Mouse (Mus musculus) left cerebral cortex, adult 18-20 months (tissue): ENCODE measurements around the gene Cd274. TPM values are rescaled to one million over a fixed set of nuclear protein-coding genes. Genes with fewer than 3 reads are reported as not detected.

Source experiments
- DNase-seq, 2 experiments: peaks; one replicate each; pipeline ENCODE4 v3.0.0; 2021 to 2022; ENCODE audit warnings: low spot score in 2 of 2, mixed read lengths in 1 of 2
- total RNA-seq, 2 experiments: library from RNA; stranded (reverse); gene quantifications; 2 replicates each; pipeline ENCODE4 v1.2.3; 2021

The Cd274 gene
- total RNA-seq, 2 experiments from 2014 or later: 1.3 to 1.8 TPM

DNA sequence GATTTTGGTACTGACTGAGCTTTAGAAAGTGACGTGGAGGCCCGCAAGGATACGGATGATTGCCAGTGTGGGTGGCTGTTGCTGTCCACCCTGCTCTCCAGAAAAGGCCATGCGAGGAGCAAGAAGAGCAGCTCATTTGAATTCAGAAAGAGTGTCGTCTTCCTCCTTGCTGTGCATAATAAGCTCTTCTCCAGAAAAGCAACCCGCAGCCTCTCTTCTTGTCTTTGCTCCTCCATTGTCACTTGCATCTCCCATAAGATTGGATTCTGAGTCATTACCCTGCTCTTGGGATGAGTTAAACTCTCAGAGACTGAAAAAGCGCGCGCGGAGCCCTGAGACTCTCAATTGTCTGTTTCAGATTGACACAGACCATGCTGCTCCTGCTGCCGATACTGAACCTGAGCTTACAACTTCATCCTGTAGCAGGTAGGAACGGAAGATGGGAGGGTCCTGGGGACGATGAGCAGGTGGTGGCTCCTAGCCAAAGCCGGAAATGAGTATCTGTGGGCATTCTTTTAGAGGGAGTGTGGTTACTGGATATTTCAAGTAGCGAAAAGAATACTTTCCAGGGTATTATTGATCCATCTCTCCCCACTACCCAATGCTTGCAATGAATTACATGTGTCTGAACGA is 54.9 kb downstream of the Cd274 start:
- DNase-seq: no peak

DNA sequence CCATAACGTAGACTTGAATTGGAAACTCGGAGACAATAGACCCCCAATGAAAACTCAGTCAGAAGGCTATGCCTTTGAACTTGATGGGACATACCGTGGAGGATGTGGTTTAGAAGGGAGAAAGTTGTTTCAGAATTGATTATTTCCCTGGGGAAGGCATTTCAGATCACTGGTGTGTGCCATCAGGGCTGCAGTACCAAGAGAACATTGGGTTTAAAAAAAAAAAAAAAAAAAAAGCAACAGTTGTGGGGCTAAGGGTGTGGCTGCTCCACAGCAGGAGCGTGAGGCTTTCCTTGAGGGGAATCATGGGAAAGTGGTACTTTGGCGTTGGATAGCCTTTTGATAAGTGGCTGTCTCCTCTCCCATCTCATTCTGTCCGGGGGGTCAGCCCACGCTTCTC is 55.5 kb downstream of the Cd274 start:
- no peak for DNase-seq

DNA sequence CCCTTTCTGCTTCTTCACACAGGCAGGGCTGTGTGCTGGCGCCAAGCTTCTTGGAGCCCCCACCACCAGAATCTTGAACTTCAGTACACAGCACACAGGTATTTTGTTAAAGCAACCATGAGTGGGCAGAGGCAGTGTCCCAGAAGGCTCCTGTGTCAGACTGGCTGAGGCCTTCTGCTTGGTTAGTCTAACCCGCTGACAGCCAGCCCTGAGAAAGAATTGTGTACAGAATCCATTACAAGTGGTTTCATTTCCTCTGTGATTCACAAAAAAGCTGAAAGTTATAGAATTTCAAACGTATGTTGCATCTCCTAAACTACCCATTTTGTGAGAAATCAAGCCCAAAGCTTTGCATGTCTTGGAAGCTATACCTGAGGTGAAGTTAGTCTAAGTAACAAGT is 63.3 kb downstream of the Cd274 start:
- DNase-seq: no peak

DNA sequence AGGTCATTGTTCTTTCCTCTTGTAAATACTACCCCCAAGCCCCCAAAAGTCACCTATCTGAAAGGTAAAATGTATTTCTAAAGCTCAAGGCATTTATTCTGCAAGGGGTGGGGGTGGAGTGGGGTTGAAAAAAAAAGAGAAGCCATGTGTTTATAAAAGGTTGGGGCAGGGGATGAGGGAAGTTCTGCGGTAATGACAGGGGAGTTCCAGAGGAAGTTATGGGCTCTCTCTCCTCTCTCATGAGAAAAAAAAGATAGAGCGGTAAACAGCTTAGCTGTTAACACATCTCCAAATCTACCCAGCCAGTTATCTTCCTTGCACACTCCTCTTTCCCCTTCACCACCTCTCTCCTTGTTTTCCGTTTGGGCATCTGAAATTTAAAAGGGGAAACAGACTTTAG is 63.7 kb downstream of the Cd274 start:
- DNase-seq: no peak

DNA sequence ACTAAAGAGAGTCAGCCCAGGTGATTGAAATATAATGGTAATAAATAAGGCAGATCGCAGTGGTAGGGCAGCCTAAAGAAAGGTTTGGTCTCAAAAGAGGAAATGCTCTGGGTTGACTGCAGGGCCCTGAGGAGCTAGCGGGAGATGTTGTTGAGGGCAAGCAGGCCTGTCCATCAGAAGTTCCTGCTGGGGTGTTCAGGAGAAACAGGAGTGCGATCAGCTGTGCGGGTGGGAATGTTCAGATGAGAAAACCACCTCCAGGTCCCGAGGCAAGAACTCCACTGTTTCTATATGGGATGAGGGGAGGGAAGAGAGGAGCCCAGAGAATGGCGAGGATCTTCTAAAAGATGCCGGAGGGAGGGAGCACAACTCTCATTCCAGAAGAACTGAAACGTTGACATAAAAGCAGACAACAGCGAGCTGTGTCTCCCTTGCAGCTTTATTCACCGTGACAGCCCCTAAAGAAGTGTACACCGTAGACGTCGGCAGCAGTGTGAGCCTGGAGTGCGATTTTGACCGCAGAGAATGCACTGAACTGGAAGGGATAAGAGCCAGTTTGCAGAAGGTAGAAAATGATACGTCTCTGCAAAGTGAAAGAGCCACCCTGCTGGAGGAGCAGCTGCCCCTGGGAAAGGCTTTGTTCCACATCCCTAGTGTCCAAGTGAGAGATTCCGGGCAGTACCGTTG is 69.7 kb downstream of the Cd274 start:
- DNase-seq: no peak

Other genes starting within 250 kb of the Cd274 start
- 10 to 100 TPM; 34.8 to 43.3 TPM for gene Jak2, start 115.6 kb upstream of the Cd274 start, total RNA-seq
- under 1 TPM; 0.52 to 0.93 TPM for gene Insl6, start 42.1 kb upstream of the Cd274 start, total RNA-seq
- 1 to 10 TPM in 1 of 2 experiments, under 1 TPM in 1; 0.84 to 1.8 TPM for gene Rln1, start 32.8 kb upstream of the Cd274 start, total RNA-seq
- gene Plgrkt, start 65 bp upstream of the Cd274 start, total RNA-seq: 10 to 100 TPM; 26.7 to 30.2 TPM
- gene Pdcd1lg2, start 43.5 kb downstream of the Cd274 start, total RNA-seq: under 1 TPM; 0.26 to 0.28 TPM
- gene Ric1, start 154.8 kb downstream of the Cd274 start, total RNA-seq: 10 to 100 TPM; 31.3 to 33.2 TPM